Mouse (Mus musculus) small intestine, adult 2 months (tissue): ENCODE data around the gene Atp6v1e1.

Experiments used
- CTCF ChIP-seq: fragments of 200-500 bp; IDR thresholded peaks from 2 replicates; pipeline ENCODE4 v1.5.1; 2012; ENCODE audit warnings: low read depth, mild to moderate bottlenecking, control low read depth, inconsistent platforms, low read length, moderate library complexity, mixed read lengths; ENCODE audit not compliant: insufficient replicate concordance, insufficient read length; ENCODE audit errors: extremely low read depth
- POLR2A ChIP-seq: fragments of 200-500 bp; IDR thresholded peaks from 2 replicates; pipeline ENCODE4 v1.6.1; 2012; ENCODE audit warnings: low read depth, mild to moderate bottlenecking, control low read depth, inconsistent platforms, low read length, moderate library complexity

- TF ChIP-seq CTCF (no peak), POLR2A (no peak)
Measured at GRCm38 (mm10) chr6:120798905-120799304, 23.7 kb downstream of the Atp6v1e1 start.
